Mouse (Mus musculus): ENCODE data around the gene Pctp. TPM values are rescaled to one million over a fixed set of nuclear protein-coding genes. Genes with fewer than 3 reads are reported as not detected.
A peak's percentile ranks its signal among the peaks of the same experiment; 100 is the strongest.

Gene Pctp
- total and polyA plus RNA-seq, 3 experiments, result 6.4 to 10.2 TPM; not detected in 1

DNA sequence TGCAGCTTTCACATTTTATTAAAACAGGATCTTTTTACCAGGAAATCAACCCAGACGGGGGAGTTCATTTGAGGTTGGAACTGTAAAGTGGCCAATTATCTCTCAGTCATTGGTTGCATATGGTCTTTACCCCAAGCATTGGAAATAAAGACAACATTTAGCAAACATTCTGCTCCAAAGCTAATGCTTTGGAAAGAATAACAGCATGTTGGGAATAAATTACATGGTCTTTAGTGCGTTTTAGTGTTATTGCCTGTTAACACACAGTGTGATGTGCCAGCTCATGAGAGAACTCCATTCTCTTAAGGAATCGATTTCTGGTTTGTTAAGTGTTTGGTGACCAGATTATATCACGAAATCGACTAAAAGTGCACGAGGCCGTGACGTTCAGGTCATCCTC, 57.5 kb downstream of the Pctp start:
- H3K36me3 ChIP-seq (ENCODE audit: control insufficient read depth in 1 of 2, insufficient read depth in 2 of 2, low read length in 2 of 2), result no peaks in the 10 kb centered on the region
- H3K27ac ChIP-seq (ENCODE audit: control insufficient read depth, low read depth, low read length), result no peak overlapping the region
- TF ChIP-seq MEF2A (IDR thresholded peaks at IDR 0.05; ENCODE audit: extremely low read depth, insufficient replicate concordance, low read depth, low read length, poor library complexity, severe bottlenecking) (no peak), CHD2 (IDR thresholded peaks at IDR 0.05; ENCODE audit: low read length) (no peak), GABPA (IDR thresholded peaks at IDR 0.05; ENCODE audit: low read depth, low read length) (no peak), SIN3A (IDR thresholded peaks at IDR 0.05; ENCODE audit: low read length) (no peak), MAFK (IDR thresholded peaks at IDR 0.05; ENCODE audit: borderline replicate concordance, low read depth, low read length) (no peak), MXI1 (IDR thresholded peaks at IDR 0.05; ENCODE audit: low read depth, low read length) (no peak), NELFE (IDR thresholded peaks at IDR 0.05; ENCODE audit: low read depth, low read length) (no peak), E2F4 (IDR thresholded peaks at IDR 0.05; ENCODE audit: borderline replicate concordance, low read depth, low read length) (no peak), MYC (IDR thresholded peaks at IDR 0.05; ENCODE audit: low read depth, low read length) (no peak), JUND (IDR thresholded peaks at IDR 0.05; ENCODE audit: low read depth, low read length) (no peak), ELF1 (IDR thresholded peaks at IDR 0.05; ENCODE audit: low read depth, low read length) (no peak)
- no peaks in the 10 kb centered on the region for H3K79me2 ChIP-seq (ENCODE audit: control insufficient read depth, insufficient read depth, low read length, poor library complexity)
- DNase-seq (ENCODE audit: low read depth, low spot score), result no peak
- H3K4me3 ChIP-seq (ENCODE audit: control insufficient read depth in 1 of 2, insufficient read depth in 1 of 2, low read depth in 2 of 2, low read length in 2 of 2), result no peak overlapping the region
- no peaks in the 10 kb centered on the region; a peak in 1 of 4 replicates for H3K27me3 ChIP-seq (ENCODE audit: control insufficient read depth in 1 of 2, insufficient read depth in 2 of 2, low read length in 2 of 2)
- H3K4me1 ChIP-seq (ENCODE audit: control insufficient read depth in 1 of 2, insufficient read depth in 2 of 2, low read length in 2 of 2), result no peaks in the 10 kb centered on the region; a peak in 2 of 4 replicates
- H3K9ac ChIP-seq (ENCODE audit: control insufficient read depth, low read depth, low read length, poor library complexity, severe bottlenecking), result no peak overlapping the region
- H3K9me3 ChIP-seq (replicated peaks; ENCODE audit: insufficient read depth, low read length), result no peaks in the 10 kb centered on the region

DNA sequence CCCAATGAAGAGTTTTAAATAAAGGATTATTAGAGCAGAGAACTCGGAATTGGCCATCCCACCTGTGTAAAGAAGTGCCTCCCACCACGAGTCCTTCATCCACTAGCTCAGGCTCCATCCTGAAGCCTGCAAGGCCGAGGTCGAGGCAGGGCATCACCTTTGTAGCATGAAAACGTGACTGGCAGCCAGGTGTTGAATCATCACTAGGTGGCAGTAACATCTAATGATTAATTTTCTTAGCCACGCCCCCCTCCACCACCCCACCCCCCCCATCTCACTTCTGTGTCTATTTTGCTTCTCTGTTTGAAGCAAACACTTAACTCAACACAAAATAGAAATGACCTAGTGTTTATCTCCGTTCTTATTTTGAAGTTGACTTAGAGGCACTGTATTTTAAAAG, 65.5 kb downstream of the Pctp start:
- H3K27ac ChIP-seq (ENCODE audit: control insufficient read depth, low read depth, low read length), result no peak overlapping the region
- no peaks in the 10 kb centered on the region for H3K27me3 ChIP-seq (ENCODE audit: control insufficient read depth in 1 of 2, insufficient read depth in 2 of 2, low read length in 2 of 2)
- peak; percentile 45; the same call in 1 of the 2 replicates for TF ChIP-seq SIN3A (IDR thresholded peaks at IDR 0.05; ENCODE audit: low read length)
- TF ChIP-seq MXI1 (IDR thresholded peaks at IDR 0.05; ENCODE audit: low read depth, low read length), result 0 out of 2 replicates have a peak, but pooled peaks have one; percentile 37
- TF ChIP-seq TBP (IDR thresholded peaks at IDR 0.05; ENCODE audit: low read depth, low read length), result no peak
- peak; percentile 79 for TF ChIP-seq BHLHE40 (IDR thresholded peaks at IDR 0.05; ENCODE audit: borderline replicate concordance, low read depth, low read length)
- peak; percentile 70 for TF ChIP-seq RAD21 (IDR thresholded peaks at IDR 0.05; ENCODE audit: low read depth, low read length)
- TF ChIP-seq SMC3 (IDR thresholded peaks at IDR 0.05; ENCODE audit: low read depth, low read length), result peak; percentile 70
- peak; percentile 12 to 73 (median 33); a peak in 4 of 6 replicates for TF ChIP-seq CTCF (IDR thresholded peaks at IDR 0.05 in 2 of 3, conservative IDR thresholded peaks at IDR 0.05 in 1 of 3; ENCODE audit: control insufficient read depth in 1 of 3, insufficient read depth in 1 of 3, low read depth in 2 of 3, low read length in 3 of 3, poor library complexity in 1 of 3, severe bottlenecking in 1 of 3)
- no peak for TF ChIP-seq USF1 (IDR thresholded peaks at IDR 0.05; ENCODE audit: low read depth, low read length)
- TF ChIP-seq POLR2AphosphoS5 (IDR thresholded peaks at IDR 0.05; ENCODE audit: borderline replicate concordance, low read depth, low read length), result no peak
- TF ChIP-seq ZC3H11A (IDR thresholded peaks at IDR 0.05; ENCODE audit: low read depth, low read length), result peak; percentile 49
- TF ChIP-seq CHD2 (IDR thresholded peaks at IDR 0.05; ENCODE audit: low read length), result no peak
- TF ChIP-seq MYC (IDR thresholded peaks at IDR 0.05; ENCODE audit: low read depth, low read length), result 0 out of 2 replicates have a peak, but pooled peaks have one; percentile 42
- no peaks in the 10 kb centered on the region for H3K9me3 ChIP-seq (replicated peaks; ENCODE audit: insufficient read depth, low read length)
- H3K36me3 ChIP-seq (ENCODE audit: control insufficient read depth in 1 of 2, insufficient read depth in 2 of 2, low read length in 2 of 2), result no peaks in the 10 kb centered on the region; a peak in 1 of 4 replicates
- no peak overlapping the region for H3K4me3 ChIP-seq (ENCODE audit: control insufficient read depth in 1 of 2, insufficient read depth in 1 of 2, low read depth in 2 of 2, low read length in 2 of 2)
- peaks cover 3 to 6% of the 10 kb centered on the region in 2 experiments; a peak in 2 of 4 replicates for H3K4me1 ChIP-seq (ENCODE audit: control insufficient read depth in 1 of 2, insufficient read depth in 2 of 2, low read length in 2 of 2)
- H3K79me2 ChIP-seq (ENCODE audit: control insufficient read depth, insufficient read depth, low read length, poor library complexity), result no peaks in the 10 kb centered on the region
- H3K9ac ChIP-seq (ENCODE audit: control insufficient read depth, low read depth, low read length, poor library complexity, severe bottlenecking), result no peak overlapping the region
- DNase-seq (ENCODE audit: low read depth, low spot score), result peak; percentile 54

Other genes starting within 250 kb of the Pctp start
- gene Ankfn1, start 225.2 kb downstream of the Pctp start, total RNA-seq (2012; rRNA removed), result not detected in 2 replicates
- not detected for gene Ankfn1, start 225.2 kb downstream of the Pctp start, polyA plus RNA-seq (2012; ENCODE audit: insufficient read depth in 1 of 2, insufficient read length in 2 of 2, low read depth in 1 of 2, low replicate concordance in 2 of 2, missing spikeins in 1 of 2)
- not detected in 2 replicates for gene Tmem100, start 27.5 kb upstream of the Pctp start, total RNA-seq (2012; rRNA removed)
- not detected for gene Tmem100, start 27.5 kb upstream of the Pctp start, polyA plus RNA-seq (2012; ENCODE audit: insufficient read depth in 1 of 2, insufficient read length in 2 of 2, low read depth in 1 of 2, low replicate concordance in 2 of 2, missing spikeins in 1 of 2)
- 2.0 and 2.9 TPM in 2 replicates for gene Gm45716, start 184.8 kb upstream of the Pctp start, total RNA-seq (2012; rRNA removed)
- 1 to 10 TPM in 1 of 2 experiments, not detected in 1; 4.1 TPM for gene Gm45716, start 184.8 kb upstream of the Pctp start, polyA plus RNA-seq (2012; ENCODE audit: insufficient read depth in 1 of 2, insufficient read length in 2 of 2, low read depth in 1 of 2, low replicate concordance in 2 of 2, missing spikeins in 1 of 2)
- gene Mmd, start 246.6 kb upstream of the Pctp start, total RNA-seq (2012; rRNA removed), result 7.1 and 7.4 TPM in 2 replicates
- gene Mmd, start 246.6 kb upstream of the Pctp start, polyA plus RNA-seq (2012; ENCODE audit: insufficient read depth in 1 of 2, insufficient read length in 2 of 2, low read depth in 1 of 2, low replicate concordance in 2 of 2, missing spikeins in 1 of 2), result 10 to 100 TPM in 1 of 2 experiments, not detected in 1; 15.5 TPM